Mouse (Mus musculus) ZHBTc4 (cell line): ENCODE results near the gene Kit.

ENCODE experiments used
- DNase-seq: peaks from one replicate; pipeline ENCODE4 v3.0.0-alpha.2; 2011; ENCODE audit warnings: low read depth, low spot score

The Kit gene

GRCm38 (mm10) chr5:75705421-75705820 lies 130.7 kb downstream of the Kit start:
- no peak for DNase-seq
